Mouse (Mus musculus) heart, embryonic 11.5 days (tissue): ENCODE data around the gene Avp. TPM values are rescaled to one million over a fixed set of nuclear protein-coding genes. Genes with fewer than 3 reads are reported as not detected.
"Not testable (repeated sequence)": the region's sequence is repeated elsewhere in the genome, so short reads cannot be mapped to it uniquely, and the experiment has no call there.

Experiments
- ATAC-seq: fragments of 200-750 bp; cut with Nextera tagmentation; replicated peaks from 2 replicates; pipeline ENCODE4 v1.8.0; 2017; ENCODE audit warnings: moderate library complexity; ENCODE audit not compliant: insufficient number of reproducible peaks, low FRiP score, low TSS enrichment
- H3K27ac ChIP-seq: fragments of 300-500 bp; sonication (generic); 2 replicates; pipeline ENCODE4 v1.5.1; 2014; ENCODE audit warnings: mild to moderate bottlenecking, low read depth, low read length
- H3K27me3 ChIP-seq: fragments of 300-500 bp; sonication (generic); 2 replicates; pipeline ENCODE4 v1.6.1; 2014; ENCODE audit warnings: mild to moderate bottlenecking, low read length, mixed read lengths; ENCODE audit not compliant: control insufficient read depth, insufficient read depth
- H3K36me3 ChIP-seq: fragments of 300-500 bp; sonication (generic); 2 replicates; pipeline ENCODE4 v1.6.1; 2014; ENCODE audit warnings: mild to moderate bottlenecking, low read length, moderate library complexity, mixed read lengths; ENCODE audit not compliant: control insufficient read depth, insufficient read depth
- H3K4me1 ChIP-seq: fragments of 300-500 bp; sonication (generic); 2 replicates; pipeline ENCODE4 v1.6.1; 2014; ENCODE audit warnings: low read length; ENCODE audit not compliant: control insufficient read depth, insufficient read depth
- H3K4me2 ChIP-seq: fragments of 300-500 bp; sonication (generic); 2 replicates; pipeline ENCODE4 v1.6.1; 2014; ENCODE audit warnings: mild to moderate bottlenecking, moderate library complexity
- H3K4me3 ChIP-seq: fragments of 300-500 bp; sonication (generic); 2 replicates; pipeline ENCODE4 v1.5.1; 2014; ENCODE audit warnings: low read depth, low read length
- H3K9ac ChIP-seq: fragments of 300-500 bp; sonication (generic); 2 replicates; pipeline ENCODE4 v1.6.1; 2014; ENCODE audit warnings: mild to moderate bottlenecking, low read depth, low read length, moderate library complexity
- H3K9me3 ChIP-seq: fragments of 300-500 bp; sonication (generic); replicated peaks from 2 replicates; pipeline ENCODE4 v1.6.1; 2016; ENCODE audit warnings: low read length; ENCODE audit not compliant: control insufficient read depth
- WGBS: fragments of 180-500 bp; shearing (Covaris S2); extraction: QIAGEN DNeasy Blood & Tissue Kit; methylation state at CpG from one replicate; pipeline ENCODE4 v1.1.7; 2014; ENCODE audit not compliant: insufficient replicate concordance; 5-methylcytosine and 5-hydroxymethylcytosine counted together
- polyA plus RNA-seq: library from polyadenylated mRNA; unstranded; fragments of >200 nt; fragmentation: Nextera tagmentation; extraction: Ambion mirVana; gene quantifications from 2 replicates; pipeline ENCODE4 v1.2.1, GENCODE M21; 2014

The Avp gene
- polyA plus RNA-seq, 1 experiment from 2014 or later: 1.3 TPM

DNA sequence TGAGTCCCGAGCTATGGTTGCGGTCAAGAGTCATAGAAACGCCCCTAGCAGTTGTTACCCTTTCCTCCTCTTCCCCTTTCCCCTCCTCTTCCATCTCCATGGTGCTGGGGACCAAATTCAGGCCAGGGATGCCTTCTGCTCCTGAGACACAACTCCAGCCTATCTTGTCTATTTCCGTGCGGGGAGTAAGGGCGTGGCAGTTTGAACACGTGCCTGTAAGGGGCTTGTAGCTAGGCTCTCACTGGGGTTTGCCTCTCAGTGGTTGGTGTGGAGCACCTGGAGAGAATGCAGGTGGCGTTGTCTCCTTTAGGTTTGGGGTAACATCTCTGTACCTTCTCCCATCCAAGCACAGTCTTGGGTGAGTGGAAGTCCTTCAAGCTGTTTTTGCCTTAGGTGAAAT lies 2.6 kb downstream of the Avp start:
- Histone ChIP-seq H3K27me3 (peaks cover 76% of the 10 kb centered on the region), H3K4me1 (peaks cover 9% of the 10 kb centered on the region), H3K4me3 (no peak overlapping the region), H3K27ac (no peak overlapping the region), H3K9ac (no peak overlapping the region), H3K9me3 (no peaks in the 10 kb centered on the region), H3K4me2 (no peak overlapping the region), H3K36me3 (no peaks in the 10 kb centered on the region)
- ATAC-seq: no peak
- 11% methylated on average over 8 of the region's 8 CpGs for WGBS

DNA sequence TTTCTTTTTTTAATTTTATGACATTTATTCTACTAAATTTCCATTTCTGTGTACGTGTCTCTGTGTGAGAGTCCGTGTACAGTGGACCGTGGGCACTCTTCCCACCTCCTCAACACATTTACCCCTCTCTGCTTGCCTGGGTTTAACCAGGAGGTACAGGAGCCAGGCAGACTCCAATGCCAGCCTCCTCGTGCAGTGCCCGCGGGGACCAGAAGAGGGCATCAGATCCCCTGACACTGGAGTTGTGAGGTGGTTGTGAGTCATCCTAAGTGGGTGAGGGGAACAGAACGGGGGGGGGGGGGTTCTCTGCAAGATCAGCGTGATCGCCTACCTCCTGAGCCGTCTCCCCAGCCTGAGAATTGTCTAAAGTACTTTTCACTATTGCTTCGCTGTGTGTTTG lies 4.2 kb downstream of the Avp start:
- WGBS: 11% methylated on average over 11 of the region's 11 CpGs
- Histone ChIP-seq H3K4me2 (no peak overlapping the region), H3K36me3 (no peaks in the 10 kb centered on the region), H3K9ac (no peak overlapping the region), H3K4me3 (no peak overlapping the region), H3K27ac (no peak overlapping the region), H3K9me3 (no peaks in the 10 kb centered on the region), H3K4me1 (peaks cover 9% of the 10 kb centered on the region), H3K27me3 (peaks cover 91% of the 10 kb centered on the region)
- ATAC-seq: no peak

DNA sequence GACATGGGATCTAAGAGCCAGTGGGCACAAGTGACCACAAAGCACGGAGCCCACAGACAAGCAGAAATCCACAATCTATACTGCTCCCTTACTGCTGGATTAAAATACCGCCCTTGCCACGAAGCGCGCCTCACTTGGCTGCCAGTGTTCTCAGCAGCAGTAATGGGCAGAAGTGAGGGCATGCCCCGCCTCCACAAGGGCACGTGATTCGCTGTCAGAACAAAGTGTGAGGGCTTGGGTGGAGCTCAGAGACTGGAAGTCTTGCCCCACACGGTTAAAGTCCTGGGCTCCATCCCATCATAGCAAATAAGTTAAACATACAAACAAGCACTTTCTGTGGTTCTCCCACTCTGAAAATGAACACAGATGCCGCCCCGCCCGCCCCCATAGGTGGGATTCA lies 4.7 kb downstream of the Avp start:
- ATAC-seq: no peak
- 10% methylated on average over 12 of the region's 12 CpGs for WGBS
- Histone ChIP-seq H3K9me3 (no peaks in the 10 kb centered on the region), H3K27ac (no peak overlapping the region), H3K4me2 (peak overlapping the region; percentile 20), H3K27me3 (peaks cover 89% of the 10 kb centered on the region), H3K9ac (no peak overlapping the region), H3K4me3 (peak overlapping the region; percentile 9; the same call in 1 of the 2 replicates), H3K4me1 (peaks cover 9% of the 10 kb centered on the region), H3K36me3 (no peaks in the 10 kb centered on the region)

DNA sequence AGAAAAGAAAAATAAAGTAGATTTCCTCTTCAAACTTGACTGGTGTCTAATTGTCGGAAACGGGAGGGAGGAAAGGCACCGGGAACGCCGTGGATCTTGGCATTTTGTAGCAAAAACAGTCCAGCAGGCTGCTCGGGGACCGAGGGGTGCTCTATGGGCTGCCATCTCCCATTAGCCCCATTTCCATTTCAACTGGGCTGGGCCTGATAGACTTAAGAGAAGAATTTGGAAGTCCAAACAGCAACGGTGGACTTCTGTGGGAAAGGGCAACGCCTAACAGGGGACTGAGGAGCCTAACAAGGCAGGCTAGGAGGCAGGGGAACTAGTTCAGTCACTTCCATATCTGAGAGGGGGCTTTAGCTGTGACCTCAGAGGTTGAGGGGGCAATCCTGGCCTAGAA lies 5.3 kb downstream of the Avp start:
- peak overlapping the region; percentile 70 for H3K4me2 ChIP-seq
- WGBS: 2% methylated on average over 9 of the region's 9 CpGs

DNA sequence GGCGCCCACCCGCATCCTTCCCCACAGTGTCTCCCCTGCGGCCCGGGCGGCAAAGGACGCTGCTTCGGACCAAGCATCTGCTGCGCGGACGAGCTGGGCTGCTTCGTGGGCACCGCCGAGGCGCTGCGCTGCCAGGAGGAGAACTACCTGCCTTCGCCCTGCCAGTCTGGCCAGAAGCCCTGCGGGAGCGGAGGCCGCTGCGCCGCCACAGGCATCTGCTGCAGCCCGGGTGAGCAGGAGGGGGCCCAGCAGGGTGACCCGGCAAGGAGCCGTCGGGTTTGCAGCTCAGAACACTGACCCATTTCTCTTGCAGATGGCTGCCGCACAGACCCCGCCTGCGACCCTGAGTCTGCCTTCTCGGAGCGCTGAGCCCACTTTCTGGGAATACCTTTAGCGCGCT lies 5.8 kb downstream of the Avp start:
- Histone ChIP-seq H3K27me3 (peaks cover 78% of the 10 kb centered on the region), H3K4me2 (peak overlapping the region; percentile 70), H3K4me3 (peak overlapping the region; percentile 37), H3K9ac (peak overlapping the region; percentile 49; the same call in 1 of the 2 replicates)
- 3% methylated on average over 27 of the region's 32 CpGs for WGBS
- H3K9me3 ChIP-seq, H3K36me3 ChIP-seq, H3K27ac ChIP-seq, H3K4me1 ChIP-seq, ATAC-seq: not testable (repeated sequence)

More for the DNA sequence above, 5.3 kb downstream of the Avp start:
- no peak overlapping the region for H3K9ac ChIP-seq
- H3K4me1 ChIP-seq: peaks cover 4% of the 10 kb centered on the region; the same call in 1 of the 2 replicates
- no peaks in the 10 kb centered on the region for H3K9me3 ChIP-seq
- ATAC-seq: no peak
- H3K4me3 ChIP-seq: peak overlapping the region; percentile 37
- H3K36me3 ChIP-seq: no peaks in the 10 kb centered on the region
- no peak overlapping the region for H3K27ac ChIP-seq
- H3K27me3 ChIP-seq: peaks cover 83% of the 10 kb centered on the region

DNA sequence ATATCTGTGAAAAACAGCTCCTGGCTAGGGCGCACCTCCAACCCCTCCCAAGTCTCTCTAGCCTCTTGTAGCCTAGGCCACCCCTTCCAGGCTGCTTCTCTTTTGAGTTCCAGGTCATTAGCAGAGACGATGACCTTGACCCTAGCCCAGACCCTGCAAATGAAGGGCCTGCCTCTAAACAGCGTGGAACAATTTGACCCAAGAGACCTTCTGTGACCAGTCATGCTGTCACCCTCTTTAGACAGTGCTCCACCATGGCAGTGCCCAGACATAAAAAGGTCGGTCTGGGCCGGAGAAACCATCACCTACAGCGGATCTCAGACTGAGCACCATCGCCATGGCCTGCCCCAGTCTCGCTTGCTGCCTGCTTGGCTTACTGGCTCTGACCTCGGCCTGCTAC lies 6.5 kb downstream of the Avp start, which contains the start of gene Oxt:
TSS of gene Oxt (plus strand) at position 301 of the 400 bp plus-strand sequence.
- Histone ChIP-seq H3K36me3 (no peaks in the 10 kb centered on the region), H3K9ac (peak within 1 kb of the TSS; percentile 49; the same call in 1 of the 2 replicates), H3K4me1 (peaks cover 2% of the 10 kb centered on the region; the same call in 1 of the 2 replicates), H3K27ac (no peak within 1 kb of the TSS), H3K4me2 (peak within 1 kb of the TSS; percentile 70), H3K27me3 (peaks cover 71% of the 10 kb centered on the region), H3K9me3 (no peaks in the 10 kb centered on the region), H3K4me3 (peak within 1 kb of the TSS; percentile 37)
- ATAC-seq: no peak
- WGBS: 41% methylated on average over 9 of the region's 9 CpGs

DNA sequence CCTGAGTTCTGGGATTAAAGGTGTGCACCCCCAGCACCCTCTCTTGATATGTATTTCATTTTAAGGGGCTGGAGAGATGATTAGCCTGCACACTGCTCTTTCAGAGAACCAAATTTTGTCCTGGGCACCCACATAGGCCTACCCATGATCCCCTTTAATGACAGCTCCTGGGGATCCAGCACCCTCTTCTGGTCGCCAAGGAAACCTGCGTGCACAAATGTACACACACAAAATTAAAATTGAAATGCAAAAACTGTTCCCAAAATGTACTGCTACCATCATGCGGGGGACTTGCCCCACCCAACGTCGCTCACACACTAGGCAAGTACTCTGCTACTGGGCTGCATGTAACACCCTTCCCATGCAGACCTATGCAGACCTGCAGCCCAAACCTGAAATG lies 7.4 kb downstream of the Avp start:
- no peak overlapping the region for H3K9ac ChIP-seq
- no peaks in the 10 kb centered on the region; the same call in 1 of the 2 replicates for H3K4me1 ChIP-seq
- H3K9me3 ChIP-seq: no peaks in the 10 kb centered on the region
- peaks cover 64% of the 10 kb centered on the region for H3K27me3 ChIP-seq
- no peak overlapping the region for H3K4me2 ChIP-seq
- H3K27ac ChIP-seq: no peak overlapping the region
- no peaks in the 10 kb centered on the region for H3K36me3 ChIP-seq
- WGBS: 74% methylated on average over 5 of the region's 5 CpGs
- H3K4me3 ChIP-seq: no peak overlapping the region
- ATAC-seq: no peak

DNA sequence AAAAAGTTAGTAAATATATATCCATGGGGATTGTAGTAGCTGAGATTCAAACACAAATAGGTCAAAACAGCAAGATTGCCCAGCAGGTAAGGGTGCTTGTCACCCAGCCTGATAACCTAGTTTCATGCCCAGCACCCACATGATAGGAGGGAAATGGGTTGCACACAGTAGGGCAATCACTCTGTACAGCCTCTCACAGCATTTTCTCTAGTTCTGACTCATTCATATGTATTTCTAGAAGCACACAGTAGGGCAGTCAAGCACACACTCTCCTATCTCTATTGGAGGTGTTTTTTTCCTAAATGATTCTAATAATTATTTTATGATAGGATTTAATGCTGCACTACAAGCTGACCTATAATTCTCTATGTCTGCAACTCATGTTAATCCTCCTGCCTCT lies 12.4 kb downstream of the Avp start:
- peaks cover 17% of the 10 kb centered on the region for H3K27me3 ChIP-seq
- no peak for ATAC-seq
- peaks cover under 1% of the 10 kb centered on the region; the same call in 1 of the 2 replicates for H3K4me1 ChIP-seq
- no peaks in the 10 kb centered on the region for H3K9me3 ChIP-seq
- H3K9ac ChIP-seq: no peak overlapping the region
- no peak overlapping the region for H3K4me3 ChIP-seq
- H3K36me3 ChIP-seq: no peaks in the 10 kb centered on the region
- H3K27ac ChIP-seq: no peak overlapping the region
- H3K4me2 ChIP-seq: no peak overlapping the region

DNA sequence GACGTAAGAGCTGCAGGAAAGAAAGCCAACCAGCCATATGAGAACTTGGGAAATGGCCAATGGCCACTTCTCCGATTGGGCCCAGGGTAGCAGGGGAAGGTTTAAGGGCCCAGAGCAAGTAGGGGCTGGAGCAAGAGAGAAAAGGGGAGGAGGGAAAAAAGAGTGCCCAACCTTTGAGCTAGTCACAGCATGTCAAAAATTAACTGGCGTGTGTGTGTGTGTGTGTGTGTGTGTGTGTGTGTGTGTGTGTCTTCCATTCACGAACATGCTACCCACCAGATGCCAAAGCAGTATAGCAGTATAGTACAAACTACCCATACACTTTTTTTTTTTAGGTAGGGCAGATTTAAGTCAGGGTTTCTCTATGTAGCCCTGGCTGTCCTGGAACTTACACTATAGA lies 13.4 kb downstream of the Avp start:
- peaks cover 7% of the 10 kb centered on the region for H3K4me1 ChIP-seq
- no peak overlapping the region for H3K9ac ChIP-seq
- H3K27me3 ChIP-seq: peaks cover 7% of the 10 kb centered on the region
- H3K9me3 ChIP-seq: no peaks in the 10 kb centered on the region
- no peak overlapping the region for H3K4me2 ChIP-seq
- 74% methylated on average over 4 of the region's 4 CpGs for WGBS
- H3K4me3 ChIP-seq: no peak overlapping the region
- H3K27ac ChIP-seq: no peak overlapping the region
- no peaks in the 10 kb centered on the region for H3K36me3 ChIP-seq
- ATAC-seq: no peak
